Mouse (Mus musculus) liver, adult 2 months (tissue): ENCODE results near the gene Ckmt2.
A peak's percentile ranks its signal among the peaks of the same experiment; 100 is the strongest.

Experiments
- CTCF ChIP-seq: fragments of 200-500 bp; IDR thresholded peaks from 2 replicates; pipeline ENCODE4 v1.5.1; 2011; ENCODE audit warnings: low read depth, low read length, control low read depth
- POLR2A ChIP-seq: fragments of 200-500 bp; IDR thresholded peaks from 2 replicates; pipeline ENCODE4 v1.6.1; 2011; ENCODE audit warnings: low read length, control low read depth; ENCODE audit not compliant: insufficient read depth; ENCODE audit errors: extremely low read depth

- TF ChIP-seq POLR2A: peak; percentile 83
- peak; percentile 45 for TF ChIP-seq CTCF
Measured at GRCm38 (mm10) chr13:91807155-91807839, 69.4 kb downstream of the Ckmt2 start, which contains the start of gene Zcchc9.
